Mouse (Mus musculus): ENCODE results near the gene Akr1d1.

Gene Akr1d1

DNA sequence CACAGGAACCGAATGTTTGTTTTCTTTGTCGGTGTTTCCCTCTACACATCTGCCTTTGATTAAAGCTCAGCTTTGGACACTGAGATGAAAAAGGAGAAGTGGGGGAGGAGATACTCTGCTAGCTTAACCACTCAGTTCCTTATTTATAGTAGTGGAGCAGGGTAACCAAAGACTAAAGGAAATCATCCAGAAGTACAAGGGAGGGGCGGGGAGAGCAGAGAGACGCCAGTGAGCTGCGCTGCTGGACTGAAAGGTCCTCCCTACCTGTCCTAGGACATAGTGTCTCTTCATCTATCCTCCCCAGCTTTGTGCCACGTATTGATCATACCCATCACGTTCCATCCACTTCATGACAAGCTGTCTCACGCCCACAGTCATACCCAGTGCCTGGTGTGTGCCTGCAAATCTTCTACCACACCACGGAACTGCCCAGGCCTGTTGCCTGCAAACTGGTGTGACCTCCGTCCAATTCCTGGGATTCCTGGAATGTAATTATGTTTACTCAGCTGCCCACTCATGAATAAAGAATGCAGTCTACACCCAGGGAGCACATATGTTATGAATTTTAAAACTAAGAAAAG lies 87.5 kb downstream of the Akr1d1 start:
- DNase-seq (ENCODE audit: low spot score in 2 of 2) = no peak

All from frontal cortex, postnatal 25 days (tissue).